Mouse (Mus musculus): ENCODE results near the gene Cep170b.

DNA sequence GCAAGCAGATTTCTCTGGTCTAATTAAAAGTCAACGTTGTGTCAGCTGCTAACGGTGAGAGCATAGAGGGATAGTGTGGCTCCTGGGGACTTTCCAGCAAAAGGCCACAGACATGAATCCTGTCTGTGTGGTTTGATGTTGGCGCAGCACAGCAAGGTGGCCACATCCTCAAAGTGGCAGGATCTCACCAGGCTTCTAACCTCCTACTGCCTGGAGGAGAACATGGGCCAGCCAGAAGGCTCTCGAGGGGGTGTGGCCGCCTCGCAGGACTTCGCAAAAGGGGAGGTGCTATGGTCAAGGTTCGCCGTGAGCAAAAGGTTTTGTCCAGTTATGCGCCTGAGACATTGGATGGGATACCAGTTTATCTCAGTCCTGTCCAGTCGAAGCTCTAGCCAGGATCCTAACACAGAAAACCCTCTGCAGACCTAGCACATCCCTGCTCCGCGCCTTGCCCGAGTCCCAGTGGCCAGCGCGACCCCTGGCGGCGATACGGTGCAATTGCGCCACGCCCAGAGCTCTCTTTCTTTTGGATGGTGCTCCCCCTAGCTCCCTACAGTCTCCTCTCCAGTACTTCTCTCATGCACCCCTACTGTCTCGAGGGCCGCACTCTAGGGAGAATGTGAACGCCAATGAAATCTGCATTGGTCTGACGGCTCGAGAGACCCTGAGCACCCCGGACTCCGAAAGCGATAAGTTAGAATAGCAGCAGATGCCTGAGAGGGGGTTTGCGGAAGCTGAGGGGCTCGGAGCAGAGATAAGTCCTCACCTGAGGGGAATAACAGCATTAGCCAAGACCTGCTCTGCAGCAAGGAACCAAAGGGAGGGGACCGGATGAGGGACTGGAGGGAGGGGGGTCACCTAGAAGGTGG is 13.3 kb upstream of the Cep170b start:
- TF ChIP-seq POLR2A (IDR thresholded peaks at IDR 0.05; ENCODE audit: borderline replicate concordance, control insufficient read depth, low read depth, low read length) (no peak), CTCF (IDR thresholded peaks at IDR 0.05; ENCODE audit: control insufficient read depth, insufficient read depth, low read length) (peak; percentile 99)

Measured in bone marrow, adult 2 months (tissue).